Mouse (Mus musculus) hindbrain, embryonic 12.5 days (tissue): ENCODE results near the gene Ccdc103. TPM values are rescaled to one million over a fixed set of nuclear protein-coding genes. Genes with fewer than 3 reads are reported as not detected.

Source experiments
- ATAC-seq: fragments of 200-750 bp; cut with Nextera tagmentation; 2 replicates; pipeline ENCODE4 v1.8.0; 2017; ENCODE audit warnings: moderate TSS enrichment; ENCODE audit not compliant: low FRiP score
- H3K27ac ChIP-seq: fragments of 300-500 bp; sonication (generic); 2 replicates; pipeline ENCODE4 v1.5.1; 2016; ENCODE audit warnings: mild to moderate bottlenecking
- H3K27me3 ChIP-seq: fragments of 300-500 bp; sonication (generic); 2 replicates; pipeline ENCODE4 v1.6.1; 2016; ENCODE audit warnings: mild to moderate bottlenecking
- H3K36me3 ChIP-seq: fragments of 300-500 bp; sonication (generic); 2 replicates; pipeline ENCODE4 v1.6.1; 2016; ENCODE audit warnings: mild to moderate bottlenecking
- H3K4me1 ChIP-seq: fragments of 300-500 bp; sonication (generic); 2 replicates; pipeline ENCODE4 v1.6.1; 2016
- H3K4me2 ChIP-seq: fragments of 300-500 bp; sonication (generic); replicated peaks from 2 replicates; pipeline ENCODE4 v1.6.1; 2016; ENCODE audit warnings: mild to moderate bottlenecking
- H3K4me3 ChIP-seq: fragments of 300-500 bp; sonication (generic); 2 replicates; pipeline ENCODE4 v1.5.1; 2016; ENCODE audit warnings: mild to moderate bottlenecking
- H3K9ac ChIP-seq: fragments of 300-500 bp; sonication (generic); 2 replicates; pipeline ENCODE4 v1.6.1; 2016; ENCODE audit warnings: mild to moderate bottlenecking, moderate library complexity
- H3K9me3 ChIP-seq: fragments of 300-500 bp; sonication (generic); replicated peaks from 2 replicates; pipeline ENCODE4 v1.6.1; 2016; ENCODE audit warnings: mild to moderate bottlenecking
- WGBS: fragments of 180-500 bp; shearing (Covaris S2); methylation state at CpG from one replicate; pipeline ENCODE4 v1.1.7; 2016; 5-methylcytosine and 5-hydroxymethylcytosine counted together
- polyA plus RNA-seq: library from polyadenylated mRNA; unstranded; fragments of >200 nt; fragmentation: Nextera tagmentation; extraction: Ambion mirVana; gene quantifications from 2 replicates; pipeline ENCODE4 v1.2.1, GENCODE M21; 2016

The Ccdc103 gene
- polyA plus RNA-seq: 1.7 and 3.4 TPM in 2 replicates

DNA sequence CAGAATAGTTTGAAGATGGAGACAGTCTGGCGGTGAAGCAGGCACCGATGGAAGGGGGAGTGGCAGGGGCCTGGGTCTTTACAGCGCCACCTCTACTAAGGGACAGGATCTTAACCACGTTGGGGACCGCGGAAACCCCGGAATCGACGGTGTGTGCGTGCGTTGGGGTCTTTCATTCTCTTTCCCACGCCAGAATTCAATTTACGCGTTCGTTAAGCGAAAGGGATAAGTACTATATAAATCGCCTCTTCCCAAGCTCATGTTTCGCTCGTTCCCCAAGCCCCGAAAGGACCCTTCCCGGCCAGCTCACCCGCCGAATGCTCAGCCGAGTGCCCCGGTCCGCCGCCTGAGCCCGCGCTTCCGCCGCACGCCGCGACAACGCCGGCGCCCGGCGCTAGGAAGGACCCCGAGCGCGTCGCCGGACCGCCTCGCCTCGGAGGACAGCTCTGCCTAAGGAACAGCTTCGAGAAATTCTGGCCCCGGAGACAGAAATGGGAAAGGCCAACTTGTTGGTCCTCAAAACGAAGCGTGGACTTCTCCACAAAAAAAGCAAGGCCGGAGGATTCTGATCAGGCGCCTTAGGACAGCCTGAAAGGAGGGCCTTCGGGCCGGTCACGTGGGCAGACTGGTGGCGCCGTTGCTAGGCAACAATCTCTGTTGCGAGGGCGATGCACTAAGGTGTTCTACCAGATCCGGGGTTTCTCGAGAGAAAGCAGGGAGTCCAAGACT is at the start of gene Ccdc103, which contains the start of gene Eftud2:
Gene Ccdc103, plus strand, starts transcription at position 620 of the 729 bp plus-strand sequence.
Gene Eftud2, minus strand, starts transcription at position 401 of the 729 bp plus-strand sequence.
- ATAC-seq: peak; percentile 94
- Histone ChIP-seq H3K27ac (peak within 1 kb of the TSS; percentile 81), H3K9me3 (no peaks in the 10 kb centered on the region), H3K27me3 (peaks cover 22% of the 10 kb centered on the region), H3K4me1 (peaks cover 17% of the 10 kb centered on the region), H3K4me2 (peak within 1 kb of the TSS; percentile 72), H3K4me3 (peak within 1 kb of the TSS; percentile 76), H3K9ac (peak within 1 kb of the TSS; percentile 77), H3K36me3 (peaks cover 12% of the 10 kb centered on the region)
- under 1% methylated on average over 62 of the region's 62 CpGs for WGBS

DNA sequence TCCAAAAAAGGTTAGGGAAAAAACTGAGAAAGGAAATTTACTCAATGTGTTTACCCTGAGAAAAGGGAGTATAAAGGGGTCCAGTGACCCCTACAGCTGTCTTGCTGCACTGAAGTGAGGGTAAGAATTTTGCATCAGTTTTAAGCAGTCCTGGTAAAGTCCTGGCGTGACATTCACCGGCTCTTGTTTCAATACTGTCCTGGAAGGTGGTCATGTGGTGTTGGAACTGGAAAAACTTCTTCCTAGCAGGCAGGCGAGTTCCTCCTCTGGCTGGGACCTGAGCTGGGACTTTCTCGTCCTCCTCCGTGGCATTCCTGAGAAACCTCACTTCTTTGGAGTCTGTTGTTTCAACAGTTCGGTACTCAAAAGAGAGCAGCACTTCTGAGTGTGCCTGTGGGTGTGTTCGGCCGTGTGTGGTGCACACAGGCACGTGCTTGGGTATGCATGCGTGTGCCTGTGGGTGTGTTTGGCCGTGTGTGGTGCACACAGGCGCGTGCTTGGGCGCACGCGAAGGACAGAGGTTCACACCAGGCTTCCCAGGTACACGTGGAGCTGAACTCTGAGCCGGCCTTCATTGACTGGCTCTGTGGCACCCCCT is 48.2 kb upstream of the Ccdc103 start:
- H3K9ac ChIP-seq: no peak overlapping the region
- H3K4me2 ChIP-seq: no peak overlapping the region
- peaks cover 15% of the 10 kb centered on the region for H3K36me3 ChIP-seq
- 70% methylated on average over 18 of the region's 18 CpGs for WGBS
- no peak overlapping the region for H3K4me3 ChIP-seq
- H3K27me3 ChIP-seq: no peaks in the 10 kb centered on the region
- H3K9me3 ChIP-seq: no peaks in the 10 kb centered on the region
- ATAC-seq: no peak
- H3K27ac ChIP-seq: no peak overlapping the region
- H3K4me1 ChIP-seq: 0 out of 2 replicates have a peak, but pooled peaks cover 3% of the 10 kb centered on the region

DNA sequence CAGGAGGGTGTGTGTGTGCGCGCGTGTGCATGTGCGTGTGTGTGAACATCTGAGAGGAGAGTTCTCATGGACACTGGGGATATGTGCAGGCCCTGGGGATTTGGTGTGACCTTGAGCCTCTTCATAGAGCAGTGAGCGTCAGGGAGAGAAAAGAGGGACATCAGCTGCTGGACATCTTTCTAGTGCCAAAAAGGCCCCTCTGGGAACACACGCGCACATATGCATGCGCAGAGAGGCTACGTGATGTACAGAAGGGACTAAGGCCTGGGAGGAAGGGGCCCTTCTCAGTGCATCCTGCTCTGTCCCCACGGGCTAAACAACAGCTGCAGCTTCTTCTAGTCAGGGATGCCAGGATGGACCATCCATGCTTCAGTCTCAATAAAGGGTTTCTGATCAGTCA is 46.8 kb upstream of the Ccdc103 start:
- H3K27me3 ChIP-seq: no peaks in the 10 kb centered on the region
- 0 out of 2 replicates have a peak, but pooled peaks cover 3% of the 10 kb centered on the region for H3K4me1 ChIP-seq
- no peaks in the 10 kb centered on the region for H3K9me3 ChIP-seq
- no peak overlapping the region for H3K9ac ChIP-seq
- H3K4me2 ChIP-seq: no peak overlapping the region
- no peak overlapping the region for H3K4me3 ChIP-seq
- H3K36me3 ChIP-seq: peaks cover 29% of the 10 kb centered on the region
- WGBS: 87% methylated on average over 10 of the region's 10 CpGs
- H3K27ac ChIP-seq: no peak overlapping the region
- no peak for ATAC-seq

DNA sequence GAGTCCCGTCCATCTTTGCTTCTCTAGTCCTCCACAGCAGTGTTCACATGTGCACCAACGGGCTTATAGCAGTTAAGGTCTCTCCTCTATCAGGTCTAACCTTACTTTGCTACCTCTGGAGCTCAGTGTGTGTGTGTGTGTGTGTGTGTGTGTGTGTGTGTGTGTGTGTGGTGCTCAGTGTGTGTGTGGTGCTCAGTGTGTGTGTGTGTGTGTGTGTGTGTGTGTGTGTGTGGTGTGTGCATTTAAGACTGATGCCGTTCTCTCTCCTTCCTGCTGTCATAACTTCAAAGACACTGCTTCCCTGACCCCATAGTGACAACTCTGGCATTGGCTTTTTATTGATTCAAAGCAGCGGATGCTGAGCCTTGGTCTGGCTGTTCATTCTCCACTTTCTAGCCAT is 45.5 kb upstream of the Ccdc103 start, which contains the start of gene Higd1b:
Gene Higd1b, plus strand, starts transcription at position 301 of the 400 bp plus-strand sequence.
- H3K36me3 ChIP-seq: peaks cover 43% of the 10 kb centered on the region
- no peak for ATAC-seq
- H3K27me3 ChIP-seq: no peaks in the 10 kb centered on the region
- H3K9me3 ChIP-seq: no peaks in the 10 kb centered on the region
- 0 out of 2 replicates have a peak, but pooled peaks cover 3% of the 10 kb centered on the region for H3K4me1 ChIP-seq
- 69% methylated on average over 4 of the region's 4 CpGs for WGBS
- H3K9ac ChIP-seq: no peak within 1 kb of the TSS
- H3K27ac ChIP-seq: no peak within 1 kb of the TSS
- no peak within 1 kb of the TSS for H3K4me3 ChIP-seq
- H3K4me2 ChIP-seq: no peak within 1 kb of the TSS

DNA sequence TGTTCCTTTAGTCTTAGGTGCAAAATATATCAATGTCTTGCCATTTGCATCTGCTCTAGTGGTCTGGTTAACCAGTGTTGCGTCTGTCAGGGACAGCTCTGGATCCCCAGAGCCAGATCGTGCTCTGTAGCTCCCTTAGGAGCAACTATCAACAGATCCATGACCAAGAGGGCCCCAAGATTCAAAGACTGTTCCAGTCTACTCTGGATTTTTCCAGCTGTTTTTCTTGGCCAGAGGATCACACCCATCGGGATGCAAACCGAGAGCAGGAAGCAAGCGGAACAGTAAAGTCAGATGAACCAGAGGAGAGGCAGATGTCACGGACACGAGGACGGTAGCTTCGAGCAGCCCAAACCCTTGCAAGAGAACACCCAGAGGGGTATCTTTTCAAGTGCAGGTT is 44.9 kb upstream of the Ccdc103 start:
- Histone ChIP-seq H3K4me2 (no peak overlapping the region), H3K4me3 (no peak overlapping the region), H3K4me1 (0 out of 2 replicates have a peak, but pooled peaks cover 3% of the 10 kb centered on the region), H3K27ac (no peak overlapping the region), H3K27me3 (no peaks in the 10 kb centered on the region), H3K9ac (no peak overlapping the region), H3K9me3 (no peaks in the 10 kb centered on the region), H3K36me3 (peaks cover 48% of the 10 kb centered on the region)
- no peak for ATAC-seq
- WGBS: 93% methylated on average over 9 of the region's 9 CpGs

DNA sequence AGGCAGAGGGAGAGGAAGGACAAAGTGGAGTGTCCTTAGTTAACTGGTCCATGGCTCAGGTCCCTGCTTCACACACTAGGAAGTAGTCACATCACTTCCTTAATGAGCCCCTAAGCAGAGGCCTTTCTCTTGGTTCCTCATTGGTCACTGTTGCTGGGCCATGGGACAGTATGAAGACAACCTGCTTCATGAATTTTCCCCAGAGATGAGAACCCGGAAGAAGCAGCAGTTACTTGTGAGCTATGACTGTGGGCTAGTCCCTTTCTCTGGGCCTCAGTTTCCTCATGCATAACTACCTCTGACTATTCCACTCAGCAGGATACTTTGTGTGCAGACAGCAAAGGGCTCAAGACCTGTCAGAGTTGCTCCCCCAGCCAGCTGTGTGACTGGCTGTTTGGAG is 43.6 kb upstream of the Ccdc103 start:
- Histone ChIP-seq H3K9ac (no peak overlapping the region), H3K4me3 (no peak overlapping the region), H3K27me3 (no peaks in the 10 kb centered on the region), H3K36me3 (peaks cover 61% of the 10 kb centered on the region), H3K4me2 (no peak overlapping the region), H3K27ac (0 out of 2 replicates have a peak overlapping the region, but pooled peaks have one; percentile 3), H3K4me1 (0 out of 2 replicates have a peak, but pooled peaks cover 3% of the 10 kb centered on the region), H3K9me3 (no peaks in the 10 kb centered on the region)
- ATAC-seq: no peak
- WGBS: 96% methylated on average over 1 of the region's 1 CpGs

DNA sequence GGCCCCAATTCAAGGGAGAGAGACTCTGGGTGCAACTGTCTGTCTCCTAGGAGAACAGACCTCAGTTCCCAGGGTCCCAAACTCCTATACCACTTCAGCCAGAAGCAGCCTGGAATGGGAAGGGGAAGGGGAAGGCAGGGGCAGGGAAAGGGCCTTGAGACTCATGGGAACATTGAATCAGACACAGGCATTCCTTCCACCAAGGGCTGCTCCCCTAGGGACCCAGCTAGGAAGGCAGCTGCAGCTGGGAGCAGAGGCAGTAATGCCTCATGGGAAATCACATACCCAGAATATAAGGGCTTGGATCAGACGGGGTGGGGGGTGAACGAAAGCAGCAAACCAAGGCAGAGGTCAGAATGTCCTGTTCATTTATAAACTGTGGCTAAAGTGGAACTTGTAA is 42.9 kb upstream of the Ccdc103 start:
- no peaks in the 10 kb centered on the region for H3K27me3 ChIP-seq
- H3K4me3 ChIP-seq: no peak overlapping the region
- H3K9ac ChIP-seq: no peak overlapping the region
- H3K9me3 ChIP-seq: no peaks in the 10 kb centered on the region
- 94% methylated on average over 2 of the region's 2 CpGs for WGBS
- 0 out of 2 replicates have a peak, but pooled peaks cover 3% of the 10 kb centered on the region for H3K4me1 ChIP-seq
- no peak overlapping the region for H3K4me2 ChIP-seq
- peaks cover 68% of the 10 kb centered on the region for H3K36me3 ChIP-seq
- ATAC-seq: no peak
- H3K27ac ChIP-seq: no peak overlapping the region

DNA sequence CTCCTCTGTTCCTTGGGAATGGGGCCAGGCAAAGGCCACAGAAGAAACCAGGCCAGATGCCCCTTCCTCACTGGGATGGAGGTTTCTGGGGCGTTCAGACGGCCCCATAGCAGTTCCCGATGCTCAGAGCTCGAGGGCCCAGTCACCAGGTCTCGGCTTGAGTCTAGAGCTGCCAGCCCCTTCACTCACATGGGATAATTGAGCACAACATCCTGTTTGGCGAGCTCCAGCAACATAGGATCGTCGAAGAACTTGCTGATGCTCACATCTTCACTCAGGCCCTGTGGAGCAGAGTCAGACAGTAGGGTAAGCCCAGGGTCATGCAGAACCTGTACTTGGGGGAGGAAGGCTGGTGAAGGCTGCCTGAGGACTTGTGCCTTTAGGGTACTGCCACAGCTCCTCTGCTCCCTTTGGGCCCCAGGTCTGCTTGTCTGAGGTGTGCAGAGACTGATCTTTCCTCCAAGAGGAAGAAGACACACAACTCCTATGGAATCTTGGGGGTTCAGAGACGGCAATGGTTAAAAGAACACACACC is 42.3 kb upstream of the Ccdc103 start:
- Histone ChIP-seq H3K4me2 (no peak overlapping the region), H3K9me3 (no peaks in the 10 kb centered on the region), H3K9ac (no peak overlapping the region), H3K27ac (no peak overlapping the region), H3K4me1 (0 out of 2 replicates have a peak, but pooled peaks cover 3% of the 10 kb centered on the region), H3K4me3 (no peak overlapping the region), H3K27me3 (no peaks in the 10 kb centered on the region), H3K36me3 (peaks cover 73% of the 10 kb centered on the region)
- WGBS: 92% methylated on average over 9 of the region's 9 CpGs
- no peak for ATAC-seq

DNA sequence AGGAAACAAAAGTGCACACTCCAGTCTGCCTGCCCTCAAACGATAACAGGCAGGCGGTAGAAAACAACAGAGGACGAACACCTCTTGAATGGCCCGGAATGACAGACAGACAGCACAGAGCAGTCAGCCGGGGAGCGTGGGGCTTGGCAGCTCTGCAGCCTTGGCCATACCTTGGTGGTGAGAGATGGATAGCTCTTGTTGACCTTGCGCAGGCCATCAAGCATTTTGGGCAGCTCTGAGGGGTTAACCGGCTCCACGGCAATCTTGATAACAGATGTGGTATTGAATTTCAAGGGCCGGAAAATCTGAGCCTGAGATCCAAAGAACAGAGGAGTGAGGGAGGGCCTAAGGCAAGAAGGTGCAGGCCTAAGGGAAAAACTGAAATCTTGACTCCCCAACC is 35.1 kb upstream of the Ccdc103 start:
- Histone ChIP-seq H3K4me2 (no peak overlapping the region), H3K27me3 (no peaks in the 10 kb centered on the region), H3K4me1 (no peaks in the 10 kb centered on the region), H3K9me3 (no peaks in the 10 kb centered on the region), H3K36me3 (peaks cover 100% of the 10 kb centered on the region), H3K27ac (no peak overlapping the region), H3K9ac (no peak overlapping the region), H3K4me3 (no peak overlapping the region)
- 85% methylated on average over 10 of the region's 10 CpGs for WGBS
- no peak for ATAC-seq

DNA sequence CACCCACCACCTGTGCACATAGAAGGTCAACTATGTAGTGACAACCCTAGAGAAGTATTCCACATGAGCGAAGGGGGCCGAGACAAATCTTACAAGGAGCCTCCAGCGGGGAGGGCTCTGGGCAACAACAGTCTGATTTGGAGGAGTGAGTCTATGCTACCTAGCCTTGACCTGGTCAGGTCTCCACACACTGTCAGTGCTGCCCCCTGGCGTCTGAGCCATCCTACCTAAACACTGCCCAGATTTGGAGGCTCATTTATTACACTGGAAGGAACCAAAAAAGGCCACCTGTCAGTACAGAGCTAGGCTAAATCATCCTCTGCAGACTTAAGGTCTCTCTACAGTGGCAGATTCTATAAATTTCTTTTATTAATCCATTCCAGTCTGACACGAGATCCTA is 29.1 kb upstream of the Ccdc103 start:
- Histone ChIP-seq H3K27me3 (no peaks in the 10 kb centered on the region), H3K9me3 (no peaks in the 10 kb centered on the region), H3K4me2 (no peak overlapping the region), H3K36me3 (peaks cover 94% of the 10 kb centered on the region), H3K4me1 (no peaks in the 10 kb centered on the region), H3K27ac (no peak overlapping the region), H3K9ac (no peak overlapping the region), H3K4me3 (no peak overlapping the region)
- WGBS: 69% methylated on average over 5 of the region's 5 CpGs
- ATAC-seq: no peak

DNA sequence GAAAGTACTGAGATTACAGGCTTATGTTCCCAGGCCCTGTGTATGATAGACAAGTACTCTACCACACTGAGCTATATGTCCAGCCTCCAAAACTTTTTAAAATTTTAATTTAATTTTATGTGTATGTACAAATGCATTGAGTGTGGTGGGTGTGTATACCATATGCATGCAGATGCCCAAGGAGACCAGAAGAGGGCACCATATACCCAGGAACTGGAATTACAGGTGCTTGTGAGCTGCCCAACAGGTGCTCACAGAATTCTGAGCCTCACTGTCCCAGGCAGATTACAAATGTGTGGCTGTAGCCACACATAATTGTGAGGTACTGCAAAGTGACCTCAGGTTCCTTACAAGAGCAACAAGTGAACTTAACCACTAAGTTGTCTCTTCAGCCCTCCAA is 27.2 kb upstream of the Ccdc103 start:
- no peak for ATAC-seq
- Histone ChIP-seq H3K27ac (no peak overlapping the region), H3K4me1 (no peaks in the 10 kb centered on the region)

DNA sequence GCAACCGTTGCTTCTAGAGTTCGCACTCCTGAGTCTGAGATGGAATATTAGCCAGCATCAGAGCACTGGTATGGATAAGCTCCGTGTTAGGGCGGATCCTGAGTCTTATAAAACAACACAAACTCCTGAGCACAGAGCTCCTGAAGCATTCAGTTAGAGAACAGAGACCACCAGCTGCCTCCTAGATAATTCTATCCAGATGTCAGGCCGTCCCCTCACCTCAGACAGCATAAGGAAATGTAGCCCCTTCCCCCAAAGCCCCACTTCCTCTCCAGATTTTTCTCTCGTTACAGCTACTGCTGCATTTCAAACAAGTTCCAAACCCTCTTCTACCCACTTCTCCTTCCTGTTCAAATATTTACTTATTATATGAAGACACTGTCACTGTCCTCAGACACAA is 25.1 kb upstream of the Ccdc103 start:
- ATAC-seq: no peak
- H3K9ac ChIP-seq: no peak overlapping the region
- no peak overlapping the region for H3K4me2 ChIP-seq
- no peaks in the 10 kb centered on the region for H3K4me1 ChIP-seq
- H3K27ac ChIP-seq: no peak overlapping the region
- peaks cover 93% of the 10 kb centered on the region for H3K36me3 ChIP-seq
- WGBS: 72% methylated on average over 6 of the region's 6 CpGs
- H3K27me3 ChIP-seq: no peaks in the 10 kb centered on the region
- H3K4me3 ChIP-seq: no peak overlapping the region
- H3K9me3 ChIP-seq: no peaks in the 10 kb centered on the region

More for the DNA sequence above, 27.2 kb upstream of the Ccdc103 start:
- Histone ChIP-seq H3K36me3 (peaks cover 94% of the 10 kb centered on the region), H3K4me2 (no peak overlapping the region), H3K9ac (no peak overlapping the region), H3K9me3 (no peaks in the 10 kb centered on the region), H3K27me3 (no peaks in the 10 kb centered on the region), H3K4me3 (no peak overlapping the region)
